Mouse (Mus musculus) forebrain, embryonic 16.5 days (tissue): ENCODE measurements around the gene Rassf7. TPM values are rescaled to one million over a fixed set of nuclear protein-coding genes. Genes with fewer than 3 reads are reported as not detected.
A peak's percentile ranks its signal among the peaks of the same experiment; 100 is the strongest.

ENCODE experiments used
- ATAC-seq: fragments of 200-750 bp; cut with Nextera tagmentation; 2 replicates; pipeline ENCODE4 v1.8.0; 2017; ENCODE audit warnings: mild to moderate bottlenecking, moderate library complexity
- H3K27ac ChIP-seq: fragments of 300-500 bp; sonication (generic); 2 replicates; pipeline ENCODE4 v1.5.1; 2014; ENCODE audit warnings: low read length, control low read depth
- H3K27me3 ChIP-seq: fragments of 300-500 bp; sonication (generic); replicated peaks from 2 replicates; pipeline ENCODE4 v1.6.1; 2014; ENCODE audit warnings: low read length; ENCODE audit not compliant: control insufficient read depth, insufficient read depth
- H3K36me3 ChIP-seq: fragments of 300-500 bp; sonication (generic); 2 replicates; pipeline ENCODE4 v1.6.1; 2014; ENCODE audit not compliant: control insufficient read depth, insufficient read depth
- H3K4me1 ChIP-seq: fragments of 300-500 bp; sonication (generic); replicated peaks from 2 replicates; pipeline ENCODE4 v1.6.1; 2014; ENCODE audit warnings: low read length; ENCODE audit not compliant: control insufficient read depth, insufficient read depth
- H3K4me2 ChIP-seq: fragments of 300-500 bp; sonication (generic); 2 replicates; pipeline ENCODE4 v1.6.1; 2014; ENCODE audit warnings: mild to moderate bottlenecking, low read length, control low read depth
- H3K4me3 ChIP-seq: fragments of 300-500 bp; sonication (generic); replicated peaks from 2 replicates; pipeline ENCODE4 v1.5.1; 2014; ENCODE audit warnings: mild to moderate bottlenecking, low read length, control low read depth
- H3K9ac ChIP-seq: fragments of 300-500 bp; sonication (generic); replicated peaks from 2 replicates; pipeline ENCODE4 v1.6.1; 2014; ENCODE audit warnings: low read depth, low read length, control low read depth
- H3K9me3 ChIP-seq: fragments of 300-500 bp; sonication (generic); 2 replicates; pipeline ENCODE4 v1.6.1; 2016; ENCODE audit warnings: low read length; ENCODE audit not compliant: control insufficient read depth
- WGBS: fragments of 180-500 bp; shearing (Covaris S2); extraction: QIAGEN DNeasy Blood & Tissue Kit; methylation state at CpG from one replicate; pipeline ENCODE4 v1.1.7; 2014; 5-methylcytosine and 5-hydroxymethylcytosine counted together
- polyA plus RNA-seq: library from polyadenylated mRNA; unstranded; fragments of >200 nt; fragmentation: Nextera tagmentation; extraction: Ambion mirVana; gene quantifications from 2 replicates; pipeline ENCODE4 v1.2.1, GENCODE M21; 2015

The Rassf7 gene
- polyA plus RNA-seq, 1 experiment from 2014 or later: 23.6 TPM

DNA sequence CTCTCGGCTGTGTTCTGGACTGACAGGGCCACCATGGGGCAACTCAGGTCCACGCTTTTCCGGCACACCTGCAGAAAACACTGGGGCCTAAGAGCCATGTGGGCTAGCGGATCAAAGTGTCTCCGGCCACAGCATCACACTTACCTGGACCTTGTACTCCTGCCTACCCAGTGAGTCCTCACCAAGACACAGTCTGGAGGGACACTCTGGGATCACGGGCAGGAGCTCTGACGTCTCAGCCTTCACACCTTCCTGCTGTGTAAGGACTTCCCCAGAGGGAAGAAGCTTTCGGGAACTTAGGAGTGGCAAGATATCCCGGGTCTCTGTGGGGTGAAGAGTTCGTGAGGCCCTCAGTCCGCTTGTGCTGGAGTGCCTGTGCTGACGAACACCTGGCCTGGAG is 5.5 kb upstream of the Rassf7 start:
- Histone ChIP-seq H3K9ac (no peak overlapping the region), H3K27ac (no peak overlapping the region), H3K4me3 (no peak overlapping the region), H3K9me3 (no peaks in the 10 kb centered on the region), H3K27me3 (no peaks in the 10 kb centered on the region), H3K36me3 (no peaks in the 10 kb centered on the region), H3K4me1 (peaks cover 4% of the 10 kb centered on the region), H3K4me2 (no peak overlapping the region)
- WGBS: 91% methylated on average over 12 of the region's 12 CpGs
- no peak for ATAC-seq

DNA sequence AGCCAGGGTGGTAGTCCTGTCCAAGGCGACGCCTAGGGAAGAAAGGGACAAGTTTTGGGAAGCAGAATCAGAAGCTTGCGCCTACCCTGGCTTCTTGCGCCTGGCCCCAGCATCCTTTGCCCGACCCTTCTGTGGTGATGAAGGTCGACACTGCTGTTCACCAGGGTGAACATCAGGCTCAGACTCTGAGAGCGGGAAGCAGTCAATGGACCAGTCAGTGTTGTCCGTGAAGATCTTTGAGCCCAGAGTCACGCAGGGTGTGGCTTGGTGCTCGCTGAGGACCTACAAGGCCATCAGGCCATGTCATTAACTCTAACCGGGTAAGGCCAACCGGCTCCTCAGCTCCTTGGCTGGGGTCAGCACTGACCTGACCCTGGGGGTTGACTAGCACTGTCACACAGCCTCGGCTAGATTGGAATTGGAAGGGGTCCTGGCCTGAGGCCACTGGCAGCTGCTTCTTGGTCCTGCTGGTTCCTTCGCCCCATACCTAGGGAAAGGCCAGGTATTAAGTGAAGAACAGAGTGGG is 5.0 kb upstream of the Rassf7 start:
- Histone ChIP-seq H3K4me2 (no peak overlapping the region), H3K4me3 (no peak overlapping the region), H3K36me3 (no peaks in the 10 kb centered on the region), H3K9ac (no peak overlapping the region), H3K4me1 (peaks cover 4% of the 10 kb centered on the region), H3K27ac (no peak overlapping the region), H3K27me3 (no peaks in the 10 kb centered on the region), H3K9me3 (no peaks in the 10 kb centered on the region)
- no peak for ATAC-seq
- WGBS: 91% methylated on average over 14 of the region's 14 CpGs

DNA sequence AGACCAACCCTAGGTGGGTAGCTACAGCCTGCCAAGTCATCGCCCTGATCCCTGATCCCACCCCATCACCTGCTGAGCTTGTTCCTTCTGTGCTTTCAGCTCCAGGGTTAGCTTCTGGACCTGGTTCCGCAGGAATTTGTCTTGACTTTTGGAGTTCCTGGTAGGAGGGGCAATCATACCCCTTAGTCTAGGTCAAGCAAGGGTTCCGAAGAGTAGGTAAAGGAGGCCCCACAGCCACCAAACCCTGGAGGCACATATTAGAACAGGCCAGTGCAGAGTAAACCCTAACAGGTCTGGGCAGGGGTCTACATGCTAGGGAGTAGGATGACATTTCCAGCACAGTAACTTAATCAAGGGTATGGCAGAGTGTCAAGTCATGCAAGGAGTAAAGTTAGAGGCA is 2.5 kb upstream of the Rassf7 start:
- WGBS: 78% methylated on average over 3 of the region's 3 CpGs

DNA sequence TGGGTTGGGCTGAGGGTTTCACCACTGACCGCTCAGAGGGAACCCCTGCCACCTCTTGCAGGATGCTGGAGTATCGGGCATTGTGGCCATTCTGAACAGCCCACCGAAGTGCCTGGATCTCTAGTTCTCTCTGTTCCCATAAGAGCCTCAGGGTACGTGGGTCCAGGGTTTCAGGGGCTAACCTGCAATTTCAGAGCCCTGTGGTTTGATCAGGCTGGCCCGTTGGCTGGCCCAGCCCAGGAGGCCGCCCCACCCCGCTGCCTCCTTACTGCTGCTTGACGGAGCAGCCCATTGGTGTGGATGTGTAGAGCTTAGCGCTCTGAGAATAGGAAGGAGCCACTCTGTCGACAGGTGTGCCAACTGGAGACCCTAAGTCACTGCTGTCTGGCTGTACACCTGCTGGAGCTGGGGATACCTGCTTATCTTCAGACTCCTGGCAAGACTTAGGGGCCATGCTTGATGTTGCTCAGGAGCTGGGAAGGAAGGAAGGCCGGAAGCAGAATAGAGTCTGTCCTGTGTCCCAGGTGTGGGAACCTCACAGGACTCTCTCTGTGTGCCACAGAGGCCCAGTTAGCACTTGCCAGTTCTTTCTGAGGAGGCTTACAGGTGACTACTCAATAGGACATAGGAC is 1.9 kb upstream of the Rassf7 start, which contains the start of gene Lmntd2:
Gene Lmntd2 (minus strand): TSS at position 476 of the 631 bp plus-strand sequence.
- H3K4me3 ChIP-seq: peak within 1 kb of the TSS; percentile 61
- H3K9ac ChIP-seq: peak within 1 kb of the TSS; percentile 66
- ATAC-seq: no peak
- no peaks in the 10 kb centered on the region for H3K9me3 ChIP-seq
- peaks cover 14% of the 10 kb centered on the region for H3K4me1 ChIP-seq
- 92% methylated on average over 11 of the region's 11 CpGs for WGBS
- peak within 1 kb of the TSS; percentile 96 for H3K4me2 ChIP-seq
- no peaks in the 10 kb centered on the region for H3K27me3 ChIP-seq
- no peaks in the 10 kb centered on the region for H3K36me3 ChIP-seq
- H3K27ac ChIP-seq: peak within 1 kb of the TSS; percentile 60

More for the DNA sequence above, 2.5 kb upstream of the Rassf7 start:
- Histone ChIP-seq H3K9me3 (no peaks in the 10 kb centered on the region), H3K4me3 (no peak overlapping the region), H3K4me1 (peaks cover 14% of the 10 kb centered on the region), H3K36me3 (no peaks in the 10 kb centered on the region), H3K27ac (no peak overlapping the region), H3K27me3 (no peaks in the 10 kb centered on the region), H3K9ac (no peak overlapping the region), H3K4me2 (no peak overlapping the region)
- ATAC-seq: no peak

DNA sequence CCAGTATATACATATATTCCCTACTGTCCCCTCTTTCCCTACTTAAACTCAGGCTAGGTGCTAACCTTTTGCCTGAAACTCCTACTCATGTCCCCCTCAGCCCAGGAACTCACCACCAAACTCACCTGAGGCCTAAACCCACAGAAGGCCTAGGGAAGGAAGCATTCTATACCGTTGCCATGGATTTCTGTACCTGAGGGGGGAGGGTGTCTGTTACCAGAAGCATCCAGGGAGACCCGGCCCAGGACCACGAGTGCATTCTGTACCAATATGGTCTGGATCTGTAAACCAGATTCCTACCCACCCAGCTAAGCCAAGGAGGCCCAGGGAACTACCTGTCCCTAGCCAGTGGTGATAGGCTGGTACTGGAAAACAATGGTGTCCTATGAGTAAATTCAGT is 1.4 kb upstream of the Rassf7 start:
- no peak for ATAC-seq
- H3K36me3 ChIP-seq: no peaks in the 10 kb centered on the region
- no peak overlapping the region for H3K4me3 ChIP-seq
- no peaks in the 10 kb centered on the region for H3K27me3 ChIP-seq
- H3K9ac ChIP-seq: no peak overlapping the region
- H3K9me3 ChIP-seq: no peaks in the 10 kb centered on the region
- 70% methylated on average over 3 of the region's 3 CpGs for WGBS
- H3K27ac ChIP-seq: no peak overlapping the region
- H3K4me2 ChIP-seq: no peak overlapping the region
- peaks cover 14% of the 10 kb centered on the region for H3K4me1 ChIP-seq

DNA sequence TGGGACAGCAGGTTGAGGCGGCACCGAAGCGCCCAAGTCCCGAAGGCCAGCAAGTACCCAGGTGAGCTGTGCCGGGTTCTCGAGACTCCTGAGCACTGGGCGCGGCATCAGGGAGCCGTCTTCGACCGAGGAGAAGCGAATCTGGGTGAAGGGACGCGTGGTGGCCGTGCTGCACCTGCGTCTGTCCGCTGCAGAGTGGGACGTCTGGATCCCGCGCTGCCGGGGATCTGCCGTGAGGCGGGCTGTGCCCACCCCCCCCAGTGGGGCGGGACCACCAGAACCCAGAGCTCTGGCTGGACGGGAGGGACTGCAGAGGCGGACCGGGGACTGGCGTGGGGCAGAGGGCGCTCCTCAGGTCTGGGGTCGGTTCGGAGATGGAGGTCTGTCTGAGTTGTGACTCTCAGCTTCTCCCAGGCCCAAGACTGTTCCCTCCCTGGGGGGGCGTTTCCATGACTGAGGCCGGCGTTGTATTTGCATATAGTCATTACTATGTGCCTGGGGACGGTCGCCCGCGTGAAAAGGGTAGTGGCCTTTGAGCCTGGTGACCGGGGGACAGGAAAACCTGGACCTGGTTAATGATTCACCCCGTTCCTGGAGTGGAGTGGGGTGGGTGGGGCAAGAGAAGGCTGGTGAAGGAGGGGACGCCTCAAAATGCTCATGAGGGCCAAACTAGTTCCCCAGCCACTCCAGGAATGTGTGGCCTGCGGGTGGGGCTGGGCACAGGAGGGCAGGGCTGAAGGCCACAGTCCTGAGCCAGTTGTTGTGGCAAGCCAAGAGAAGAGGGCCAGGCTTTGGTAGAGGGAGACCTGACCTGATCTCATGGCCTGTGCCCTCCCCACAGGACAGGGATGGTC is 447 bp downstream of the Rassf7 start:
- peak overlapping the region; percentile 66 for H3K9ac ChIP-seq
- H3K27me3 ChIP-seq: no peaks in the 10 kb centered on the region
- ATAC-seq: peak; percentile 71
- peaks cover 14% of the 10 kb centered on the region for H3K4me1 ChIP-seq
- peak overlapping the region; percentile 96 for H3K4me2 ChIP-seq
- peak overlapping the region; percentile 61 for H3K4me3 ChIP-seq
- H3K9me3 ChIP-seq: no peaks in the 10 kb centered on the region
- no peaks in the 10 kb centered on the region for H3K36me3 ChIP-seq
- WGBS: 1% methylated on average over 42 of the region's 42 CpGs
- H3K27ac ChIP-seq: peak overlapping the region; percentile 34

DNA sequence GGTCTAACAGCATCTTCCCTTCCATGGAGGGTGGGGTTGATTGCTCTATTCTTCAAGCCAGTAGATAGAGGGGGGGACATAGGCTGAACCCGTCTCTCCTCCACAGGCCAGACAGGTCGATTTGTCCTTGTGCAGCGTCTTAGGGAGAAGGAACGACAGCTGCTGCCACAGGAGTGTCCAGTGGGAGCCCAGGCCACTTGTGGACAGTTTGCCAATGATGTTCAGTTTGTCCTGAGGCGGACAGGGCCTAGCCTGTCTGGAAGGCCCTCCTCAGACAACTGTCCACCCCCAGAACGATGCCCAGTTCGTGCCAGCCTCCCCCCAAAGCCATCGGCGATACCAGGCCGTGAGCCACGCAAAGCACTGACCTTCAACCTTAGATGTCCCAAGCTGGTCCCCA is 1.2 kb downstream of the Rassf7 start:
- Histone ChIP-seq H3K27me3 (no peaks in the 10 kb centered on the region), H3K4me2 (no peak overlapping the region), H3K9me3 (no peaks in the 10 kb centered on the region), H3K4me1 (peaks cover 21% of the 10 kb centered on the region), H3K27ac (no peak overlapping the region), H3K9ac (no peak overlapping the region), H3K36me3 (no peaks in the 10 kb centered on the region), H3K4me3 (no peak overlapping the region)
- 90% methylated on average over 11 of the region's 11 CpGs for WGBS
- ATAC-seq: no peak

DNA sequence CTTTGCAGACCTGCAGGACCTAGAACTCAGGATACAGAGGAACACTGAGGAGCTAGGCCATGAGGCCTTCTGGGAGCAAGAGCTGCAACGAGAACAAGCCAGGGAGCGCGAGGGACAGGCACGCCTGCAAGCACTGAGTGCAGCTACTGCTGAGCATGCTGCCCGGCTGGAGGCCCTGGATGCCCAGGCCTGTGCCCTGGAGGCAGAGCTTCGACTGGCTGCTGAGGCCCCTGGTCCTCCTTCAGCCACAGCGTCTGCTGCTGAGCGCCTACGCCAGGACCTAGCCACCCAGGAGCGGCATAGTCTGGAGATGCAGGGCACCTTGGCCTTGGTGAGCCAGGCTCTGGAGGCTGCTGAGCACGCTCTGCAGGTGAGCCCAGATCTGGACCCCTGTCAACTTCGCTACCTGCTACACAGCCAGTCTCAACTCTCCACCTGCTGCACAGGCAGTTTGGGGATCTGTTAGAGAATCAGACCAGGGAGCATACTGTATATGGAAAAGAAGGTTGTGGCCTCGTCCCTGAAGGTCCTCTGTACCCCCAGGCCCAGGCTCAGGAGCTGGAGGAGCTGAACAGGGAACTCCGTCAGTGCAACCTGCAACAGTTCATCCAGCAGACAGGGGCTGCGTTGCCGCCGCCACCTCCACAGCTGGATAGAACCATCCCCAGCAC is 1.8 kb downstream of the Rassf7 start:
- Histone ChIP-seq H3K4me2 (no peak overlapping the region), H3K27me3 (no peaks in the 10 kb centered on the region), H3K4me1 (peaks cover 26% of the 10 kb centered on the region), H3K9ac (no peak overlapping the region), H3K9me3 (no peaks in the 10 kb centered on the region), H3K36me3 (no peaks in the 10 kb centered on the region), H3K4me3 (no peak overlapping the region), H3K27ac (no peak overlapping the region)
- no peak for ATAC-seq
- WGBS: 90% methylated on average over 17 of the region's 17 CpGs

DNA sequence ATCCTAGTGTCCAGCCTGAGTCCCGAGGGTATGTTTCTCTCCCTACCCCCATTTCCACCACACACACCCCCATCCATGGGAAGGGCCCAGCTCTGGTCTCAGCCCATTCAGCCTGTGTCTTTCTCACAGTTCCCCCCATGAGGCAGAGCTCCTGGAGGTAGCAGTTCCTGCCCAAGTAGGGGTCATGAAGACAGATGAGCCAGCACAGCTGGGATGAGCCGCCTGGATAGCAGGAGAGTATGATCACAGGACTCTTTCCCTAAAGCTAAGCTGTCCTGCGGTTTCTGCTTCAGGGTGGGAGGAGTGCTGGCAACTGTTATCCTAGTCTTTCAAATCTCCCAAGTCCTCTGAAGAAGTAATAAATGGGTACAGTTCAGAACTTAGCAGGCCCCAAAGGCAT is 2.5 kb downstream of the Rassf7 start:
- no peaks in the 10 kb centered on the region for H3K27me3 ChIP-seq
- 87% methylated on average over 3 of the region's 3 CpGs for WGBS
- ATAC-seq: no peak

More for the DNA sequence above, 2.5 kb downstream of the Rassf7 start:
- Histone ChIP-seq H3K9me3 (no peaks in the 10 kb centered on the region), H3K27ac (no peak overlapping the region), H3K9ac (no peak overlapping the region), H3K4me2 (no peak overlapping the region), H3K4me1 (peaks cover 29% of the 10 kb centered on the region), H3K36me3 (no peaks in the 10 kb centered on the region), H3K4me3 (no peak overlapping the region)
